Mouse (Mus musculus) lung, embryonic 16.5 days (tissue): Measurements from ENCODE around the gene Tle1. TPM values are rescaled to one million over a fixed set of nuclear protein-coding genes. Genes with fewer than 3 reads are reported as not detected.

Experiments
- ATAC-seq: fragments of 200-750 bp; cut with Nextera tagmentation; 2 replicates; pipeline ENCODE4 v1.8.0; 2017; ENCODE audit warnings: low read depth, mild to moderate bottlenecking, moderate library complexity
- H3K27ac ChIP-seq: fragments of 300-500 bp; sonication (generic); 2 replicates; pipeline ENCODE4 v1.5.1; 2014; ENCODE audit warnings: mild to moderate bottlenecking, control low read depth, low read length
- H3K27me3 ChIP-seq: fragments of 300-500 bp; sonication (generic); 2 replicates; pipeline ENCODE4 v1.6.1; 2014; ENCODE audit warnings: low read depth, low read length, mixed read lengths; ENCODE audit not compliant: control insufficient read depth, insufficient read depth
- H3K36me3 ChIP-seq: fragments of 300-500 bp; sonication (generic); 2 replicates; pipeline ENCODE4 v1.6.1; 2014; ENCODE audit warnings: low read length; ENCODE audit not compliant: control insufficient read depth, insufficient read depth
- H3K4me1 ChIP-seq: fragments of 300-500 bp; sonication (generic); replicated peaks from 2 replicates; pipeline ENCODE4 v1.6.1; 2014; ENCODE audit warnings: low read length, mixed read lengths; ENCODE audit not compliant: control insufficient read depth, insufficient read depth
- H3K4me2 ChIP-seq: fragments of 300-500 bp; sonication (generic); 2 replicates; pipeline ENCODE4 v1.6.1; 2014; ENCODE audit warnings: low read depth, low read length, control low read depth
- H3K4me3 ChIP-seq: fragments of 300-500 bp; sonication (generic); 2 replicates; pipeline ENCODE4 v1.5.1; 2014; ENCODE audit warnings: mild to moderate bottlenecking, low read length, control low read depth
- H3K9ac ChIP-seq: fragments of 300-500 bp; sonication (generic); 2 replicates; pipeline ENCODE4 v1.6.1; 2014; ENCODE audit warnings: low read length, control low read depth
- H3K9me3 ChIP-seq: fragments of 300-500 bp; sonication (generic); 2 replicates; pipeline ENCODE4 v1.6.1; 2016; ENCODE audit warnings: low read length; ENCODE audit not compliant: control insufficient read depth
- WGBS: fragments of 180-500 bp; shearing (Covaris S2); extraction: QIAGEN DNeasy Blood & Tissue Kit; methylation state at CpG from one replicate; pipeline ENCODE4 v1.1.7; 2014; 5-methylcytosine and 5-hydroxymethylcytosine counted together
- polyA plus RNA-seq: library from polyadenylated mRNA; unstranded; fragments of >200 nt; fragmentation: Nextera tagmentation; extraction: Ambion mirVana; gene quantifications from 2 replicates; pipeline ENCODE4 v1.2.1, GENCODE M21; 2015

The Tle1 gene
- polyA plus RNA-seq, 1 experiment from 2014 or later, result 15.7 TPM

DNA sequence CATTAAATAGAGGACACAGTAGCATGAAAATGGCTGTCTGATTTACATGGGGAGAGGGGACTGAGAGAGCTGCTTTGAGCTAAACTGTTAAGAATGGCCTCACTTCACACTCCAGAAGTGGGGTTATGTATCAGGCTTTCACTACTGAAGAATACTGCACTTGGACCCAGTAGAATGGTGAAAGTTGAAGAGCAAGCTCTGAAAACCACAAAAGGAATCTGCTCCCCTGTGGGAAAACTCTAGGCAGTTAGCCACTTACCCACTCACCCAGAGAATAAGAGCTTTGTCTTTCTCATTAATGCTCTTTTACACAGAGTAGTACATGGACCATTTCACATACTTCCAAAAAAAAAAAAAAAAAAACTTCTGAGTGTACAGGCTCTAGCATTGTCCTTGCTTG, 95.0 kb downstream of the Tle1 start:
- Histone ChIP-seq H3K9ac (no peak overlapping the region), H3K27ac (no peak overlapping the region), H3K36me3 (peaks cover 2% of the 10 kb centered on the region; the same call in 1 of the 2 replicates), H3K4me1 (no peaks in the 10 kb centered on the region), H3K27me3 (no peaks in the 10 kb centered on the region), H3K4me2 (no peak overlapping the region), H3K9me3 (no peaks in the 10 kb centered on the region), H3K4me3 (no peak overlapping the region)
- peak; percentile 72 for ATAC-seq

DNA sequence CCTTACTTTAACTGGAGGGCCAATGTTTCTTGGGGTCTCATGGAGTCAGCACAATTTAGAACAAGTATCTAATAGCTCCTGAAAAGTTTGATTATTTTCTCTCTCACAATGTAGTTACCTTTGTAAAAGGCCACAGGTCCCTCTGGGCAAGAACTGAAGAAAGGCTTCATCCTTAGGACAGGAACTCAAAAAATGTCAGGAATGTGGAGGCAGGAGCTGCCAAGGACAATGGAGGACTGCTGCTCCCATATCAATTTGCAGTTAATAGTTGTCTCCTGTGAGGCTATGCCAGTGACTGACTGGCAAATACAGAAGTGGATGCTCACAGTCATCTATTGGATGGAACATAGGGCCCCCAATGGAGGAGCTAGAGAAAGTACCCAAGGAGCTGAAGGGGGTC, 96.5 kb downstream of the Tle1 start:
- no peak overlapping the region for H3K4me2 ChIP-seq
- H3K9me3 ChIP-seq, result no peaks in the 10 kb centered on the region
- H3K27me3 ChIP-seq, result no peaks in the 10 kb centered on the region
- H3K4me1 ChIP-seq, result no peaks in the 10 kb centered on the region
- H3K4me3 ChIP-seq, result no peak overlapping the region
- no peak for ATAC-seq
- no peak overlapping the region for H3K9ac ChIP-seq
- H3K27ac ChIP-seq, result no peak overlapping the region
- peaks cover 2% of the 10 kb centered on the region; the same call in 1 of the 2 replicates for H3K36me3 ChIP-seq

DNA sequence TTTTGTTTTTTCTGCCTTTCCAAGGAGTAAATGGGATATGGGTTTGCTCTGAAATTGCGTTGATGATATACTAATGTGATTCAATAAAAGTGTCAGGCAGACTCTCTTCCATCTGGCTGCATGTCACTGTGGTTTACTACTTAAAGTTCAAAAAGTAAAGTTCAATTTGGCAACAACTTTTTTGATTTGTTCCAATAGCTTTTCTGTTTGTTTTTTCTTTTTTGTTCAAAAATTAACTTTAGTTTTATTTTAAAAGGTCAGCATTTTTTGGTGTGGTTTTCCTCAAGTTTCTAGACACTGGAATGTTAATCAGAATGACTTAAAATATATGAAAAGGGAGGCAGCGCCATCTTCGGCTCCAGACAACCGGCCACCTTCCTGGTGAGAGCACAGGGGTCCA, 112.9 kb downstream of the Tle1 start:
- Histone ChIP-seq H3K27ac (no peak overlapping the region), H3K4me3 (no peak overlapping the region), H3K27me3 (no peaks in the 10 kb centered on the region), H3K9me3 (no peaks in the 10 kb centered on the region), H3K4me1 (no peaks in the 10 kb centered on the region), H3K4me2 (no peak overlapping the region), H3K36me3 (no peaks in the 10 kb centered on the region), H3K9ac (no peak overlapping the region)
- 85% methylated on average over 4 of the region's 4 CpGs for whole genome bisulfite sequencing
- no peak for ATAC-seq

DNA sequence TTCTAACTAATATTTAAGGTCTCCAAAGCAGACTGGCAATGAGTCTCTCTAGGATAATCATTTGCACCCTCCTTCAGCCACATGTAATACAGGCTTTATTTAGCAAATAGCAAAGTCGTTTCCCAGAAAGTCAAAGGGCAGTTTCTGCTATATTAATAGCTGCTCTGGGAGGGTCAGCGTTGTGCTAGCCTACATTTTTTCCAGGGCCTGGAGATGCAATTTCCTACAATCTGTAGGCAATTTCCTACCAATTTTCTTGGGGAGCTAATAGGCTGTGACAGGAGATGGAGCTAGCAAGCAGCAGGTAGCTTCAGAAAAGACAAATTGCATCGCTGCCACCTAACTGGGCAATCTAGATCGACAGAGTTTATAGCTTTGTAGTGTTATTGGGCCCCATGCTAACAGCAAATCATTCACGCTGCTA, 131.6 kb downstream of the Tle1 start:
- no peak overlapping the region for H3K4me3 ChIP-seq
- no peaks in the 10 kb centered on the region for H3K9me3 ChIP-seq
- no peaks in the 10 kb centered on the region for H3K27me3 ChIP-seq
- H3K27ac ChIP-seq, result no peak overlapping the region
- no peaks in the 10 kb centered on the region for H3K4me1 ChIP-seq
- H3K9ac ChIP-seq, result no peak overlapping the region
- 51% methylated on average over 5 of the region's 5 CpGs for whole genome bisulfite sequencing
- H3K4me2 ChIP-seq, result no peak overlapping the region
- ATAC-seq, result no peak
- no peaks in the 10 kb centered on the region for H3K36me3 ChIP-seq

DNA sequence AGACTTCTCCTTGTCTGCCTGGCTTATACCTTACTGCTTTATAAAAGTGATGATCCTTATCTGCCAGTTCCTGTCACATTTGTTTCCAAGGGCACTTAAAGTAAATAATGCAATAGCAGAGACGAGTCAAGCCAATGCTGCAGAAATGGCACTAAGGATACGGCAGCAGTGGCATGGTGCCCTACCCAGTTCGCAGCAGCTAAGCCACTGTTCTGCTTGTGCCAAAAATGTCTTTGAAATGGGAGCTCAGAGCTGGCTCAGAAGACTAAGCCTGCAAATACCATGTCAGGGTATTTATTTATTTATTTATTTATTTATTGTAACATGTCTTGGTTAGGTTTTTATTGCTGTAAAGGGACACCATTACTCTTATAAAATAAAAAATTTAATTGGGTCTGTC, 132.8 kb downstream of the Tle1 start:
- no peak for ATAC-seq
- Histone ChIP-seq H3K4me3 (no peak overlapping the region), H3K4me1 (no peaks in the 10 kb centered on the region), H3K27ac (no peak overlapping the region), H3K27me3 (no peaks in the 10 kb centered on the region), H3K9ac (no peak overlapping the region), H3K4me2 (no peak overlapping the region), H3K9me3 (no peaks in the 10 kb centered on the region), H3K36me3 (no peaks in the 10 kb centered on the region)
- 42% methylated on average over 3 of the region's 3 CpGs for WGBS
